Mouse (Mus musculus) gonadal fat pad, adult 2 months (tissue): ENCODE data around the gene Gja10. TPM values are rescaled to one million over a fixed set of nuclear protein-coding genes. Genes with fewer than 3 reads are reported as not detected.

Experiments
- DNase-seq: peaks from one replicate; pipeline ENCODE4 v3.0.0-alpha.2; 2012; ENCODE audit warnings: low read depth
- polyA plus RNA-seq: library from polyadenylated mRNA; depleted of rRNA; stranded (reverse); fragments of >200 nt; gene quantifications from 2 replicates; pipeline ENCODE4 v1.2.3, GENCODE M21; 2012; rRNA removed

Gja10 gene
- polyA plus RNA-seq: 0.06 TPM in 1 of 2 replicates, not detected in the other

- DNase-seq: no peak
Observed at GRCm38 (mm10) chr4:32602660-32603059, at the start of gene Gja10. Gene Gja10, minus strand, starts transcription at chr4:32602760.

- no peak for DNase-seq
Observed at GRCm38 (mm10) chr4:32651669-32652068, 49.1 kb upstream of the Gja10 start.

- DNase-seq: no peak
Observed at GRCm38 (mm10) chr4:32621637-32622036, 19.1 kb upstream of the Gja10 start.

GRCm38 (mm10) chr4:32615034-32615881 is 12.7 kb upstream of the Gja10 start, which contains the start of gene Casp8ap2:
Gene Casp8ap2, plus strand, starts transcription at chr4:32615451.
- DNase-seq: peak; percentile 89

- DNase-seq: no peak
Observed at GRCm38 (mm10) chr4:32601135-32601534, 1.4 kb downstream of the Gja10 start.

- DNase-seq: no peak
Observed at GRCm38 (mm10) chr4:32588237-32588636, 14.3 kb downstream of the Gja10 start.

- no peak for DNase-seq
Observed at GRCm38 (mm10) chr4:32587543-32587942, 15.0 kb downstream of the Gja10 start.

- no peak for DNase-seq
Observed at GRCm38 (mm10) chr4:32586596-32586995, 16.0 kb downstream of the Gja10 start.

GRCm38 (mm10) chr4:32584181-32584580 is 18.4 kb downstream of the Gja10 start:
- DNase-seq: no peak

GRCm38 (mm10) chr4:32579850-32580249 is 22.7 kb downstream of the Gja10 start:
- DNase-seq: no peak

- peak; percentile 49 for DNase-seq
Observed at GRCm38 (mm10) chr4:32575165-32575564, 27.4 kb downstream of the Gja10 start.

GRCm38 (mm10) chr4:32574604-32575003 is 28.0 kb downstream of the Gja10 start:
- no peak for DNase-seq

GRCm38 (mm10) chr4:32573586-32573985 is 29.0 kb downstream of the Gja10 start:
- no peak for DNase-seq

- no peak for DNase-seq
Observed at GRCm38 (mm10) chr4:32572118-32572517, 30.4 kb downstream of the Gja10 start.

- no peak for DNase-seq
Observed at GRCm38 (mm10) chr4:32571441-32571840, 31.1 kb downstream of the Gja10 start.

- no peak for DNase-seq
Observed at GRCm38 (mm10) chr4:32570939-32571317, 31.6 kb downstream of the Gja10 start.

- DNase-seq: peak; percentile 46
Observed at GRCm38 (mm10) chr4:32569995-32570938, 32.3 kb downstream of the Gja10 start.

- DNase-seq: no peak
Observed at GRCm38 (mm10) chr4:32569054-32569453, 33.5 kb downstream of the Gja10 start.

- DNase-seq: no peak
Observed at GRCm38 (mm10) chr4:32564918-32565317, 37.6 kb downstream of the Gja10 start.

- DNase-seq: no peak
Observed at GRCm38 (mm10) chr4:32564416-32564815, 38.1 kb downstream of the Gja10 start.

GRCm38 (mm10) chr4:32562319-32563115 is 40.0 kb downstream of the Gja10 start:
- DNase-seq: no peak
